Mouse (Mus musculus): ENCODE data around the gene Arhgef3.

Arhgef3 gene

DNA sequence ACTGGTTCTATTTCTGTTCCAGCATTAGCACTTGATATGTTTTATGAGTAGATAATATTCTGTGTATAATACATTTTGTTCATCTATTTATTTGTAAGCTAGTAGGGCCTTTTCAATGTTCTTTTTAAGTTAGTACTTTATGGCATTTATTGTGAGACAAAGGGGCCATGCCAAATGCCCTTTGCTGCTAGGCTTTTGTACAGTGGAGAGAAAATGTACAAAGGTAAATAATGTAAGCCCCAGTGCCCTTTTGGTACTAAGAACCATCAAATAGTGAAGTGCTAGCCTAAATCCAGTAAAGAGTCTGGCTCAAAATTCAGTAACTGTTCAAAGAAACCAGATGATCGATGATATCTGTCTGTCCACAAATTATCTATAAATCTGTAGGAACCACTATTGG is 307.6 kb downstream of the Arhgef3 start:
- DNase-seq (ENCODE audit: low spot score): no peak

DNA sequence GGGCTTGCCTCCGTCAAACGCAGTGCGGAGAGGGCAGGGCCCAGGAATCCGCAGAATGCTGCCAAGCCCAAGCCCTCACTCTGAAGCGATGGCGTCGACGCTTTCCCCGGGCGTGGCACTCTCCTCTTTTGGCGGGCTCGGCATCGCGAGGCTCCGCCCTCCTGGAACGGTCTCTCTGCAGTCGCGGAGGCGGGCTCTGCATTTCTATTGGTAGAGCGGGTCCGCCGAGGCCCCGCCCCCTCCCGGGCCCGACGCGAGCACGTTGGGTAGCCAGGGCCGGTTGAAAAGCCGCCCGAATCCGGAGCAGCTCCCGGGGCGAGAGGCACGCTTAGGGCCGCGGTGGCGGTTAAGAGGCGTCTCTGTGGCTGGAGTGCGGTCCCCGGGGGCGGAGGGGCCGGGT is 313.9 kb downstream of the Arhgef3 start, which contains the start of gene Fam208a:
Fam208a (plus strand) TSS at position 262 of the 400 bp plus-strand sequence.
- peak; percentile 90 for DNase-seq (ENCODE audit: low spot score)

DNA sequence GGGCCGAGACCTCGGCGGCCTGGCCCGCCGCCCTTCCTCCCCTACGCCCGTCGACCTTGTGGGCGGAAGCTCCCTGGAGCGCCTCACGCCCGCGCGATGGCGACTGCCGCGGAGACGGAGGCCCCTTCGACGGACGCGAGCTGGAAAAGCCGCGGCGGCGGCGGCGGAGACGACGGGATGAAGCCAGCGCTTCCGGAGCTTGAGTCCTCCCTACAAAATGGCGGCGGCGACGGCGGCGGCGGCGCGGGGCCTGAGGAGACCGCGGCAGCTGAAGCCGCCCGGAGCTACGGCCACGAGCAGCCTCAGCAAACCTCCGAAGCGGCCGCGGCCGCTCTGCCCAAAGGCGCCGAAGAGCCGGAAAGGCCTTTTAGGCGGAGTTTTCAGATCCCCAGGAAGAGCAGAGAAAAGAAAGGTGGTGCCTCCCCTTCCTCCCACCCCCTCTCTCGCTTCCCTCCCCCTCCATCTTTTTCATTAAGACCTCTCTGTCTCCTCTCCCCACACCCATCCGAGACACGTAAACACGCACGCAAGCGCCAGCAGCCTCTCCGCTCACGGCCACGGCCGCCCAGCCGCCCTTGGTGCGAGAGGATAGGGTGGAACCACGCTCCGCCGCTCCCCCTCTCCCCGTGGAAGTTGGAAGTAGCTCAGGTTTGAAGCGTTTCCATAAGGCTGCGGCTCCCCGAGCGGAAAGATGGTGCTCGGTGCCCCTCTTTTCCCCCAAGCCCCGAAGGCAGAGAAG is 314.4 kb downstream of the Arhgef3 start:
- DNase-seq (ENCODE audit: low spot score): peak; percentile 84

DNA sequence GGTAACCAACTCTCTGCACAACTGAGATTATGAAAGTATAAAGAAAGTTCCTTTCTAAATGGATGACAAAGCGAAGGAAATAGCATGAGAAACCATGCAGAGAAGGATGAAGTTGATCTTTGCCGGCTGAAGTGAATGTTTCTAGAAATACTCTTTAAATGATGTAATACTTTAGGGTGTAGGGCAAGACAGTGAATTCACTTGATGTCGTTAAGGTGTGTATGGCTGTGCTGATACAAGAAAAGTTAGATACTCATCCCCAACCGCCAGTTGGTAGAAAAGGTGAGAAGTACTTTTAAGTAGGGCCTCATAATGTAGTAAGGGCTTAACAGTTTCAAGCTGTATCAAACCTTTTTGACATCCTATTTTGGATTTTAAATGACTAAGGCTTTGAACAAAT is 315.6 kb downstream of the Arhgef3 start:
- no peak for DNase-seq (ENCODE audit: low spot score)

DNA sequence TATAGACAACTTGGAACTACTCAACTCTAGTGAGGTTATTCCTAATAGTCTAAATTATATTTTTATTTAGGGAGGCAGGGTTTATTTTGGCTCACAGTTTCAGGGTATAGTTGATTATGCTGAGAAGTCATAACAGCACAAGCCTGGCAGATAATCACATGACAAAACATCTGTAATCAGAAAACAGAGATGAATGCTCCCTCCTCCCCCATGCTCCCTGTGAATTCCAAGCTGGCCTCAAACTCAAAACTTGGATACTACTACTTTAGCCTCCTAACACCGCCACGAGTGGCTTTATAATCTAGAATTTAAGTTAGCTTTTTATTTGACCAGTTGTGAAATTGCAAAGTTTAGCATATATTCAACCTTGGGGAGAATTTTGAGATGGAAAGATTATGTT is 317.4 kb downstream of the Arhgef3 start:
- no peak for DNase-seq (ENCODE audit: low spot score)

DNA sequence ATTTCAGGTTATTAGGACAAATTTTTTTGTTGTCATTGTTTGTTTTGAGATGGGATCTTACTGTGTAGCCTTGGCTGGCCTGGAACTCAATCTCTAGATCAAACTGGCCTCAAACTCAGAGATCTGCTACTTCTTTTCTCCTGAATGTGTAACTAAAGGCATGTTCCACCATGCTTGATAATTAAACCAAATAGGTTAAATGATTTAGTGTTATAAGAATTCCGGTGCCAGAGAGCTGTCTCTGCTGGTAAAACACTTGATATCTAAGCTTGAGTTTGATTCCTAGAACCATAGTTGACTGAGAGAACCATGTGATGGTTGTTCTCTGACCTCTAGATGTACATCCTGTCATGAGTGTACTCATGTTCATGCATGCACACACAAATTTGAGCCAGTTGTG is 321.4 kb downstream of the Arhgef3 start:
- DNase-seq (ENCODE audit: low spot score): no peak

DNA sequence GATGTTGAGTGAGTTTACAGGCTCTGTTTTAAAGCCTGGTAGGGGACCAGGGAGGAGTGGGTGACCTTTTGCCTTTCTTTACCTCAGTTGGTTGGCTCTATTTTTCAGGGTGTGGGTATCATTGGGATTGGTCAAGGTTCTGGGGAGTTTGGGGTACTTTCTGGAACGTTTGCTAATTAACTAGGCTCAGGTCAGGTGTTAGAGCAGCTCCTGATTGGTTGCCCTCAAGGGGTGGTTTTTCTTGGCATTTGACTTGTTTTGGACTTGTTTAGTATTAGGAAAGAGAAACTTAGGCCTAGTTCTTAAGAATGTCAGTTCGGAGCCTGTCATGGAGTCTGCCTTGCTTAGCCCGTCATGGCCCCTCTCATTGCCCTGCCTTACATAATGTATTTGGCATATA is 322.1 kb downstream of the Arhgef3 start:
- DNase-seq (ENCODE audit: low spot score): no peak

DNA sequence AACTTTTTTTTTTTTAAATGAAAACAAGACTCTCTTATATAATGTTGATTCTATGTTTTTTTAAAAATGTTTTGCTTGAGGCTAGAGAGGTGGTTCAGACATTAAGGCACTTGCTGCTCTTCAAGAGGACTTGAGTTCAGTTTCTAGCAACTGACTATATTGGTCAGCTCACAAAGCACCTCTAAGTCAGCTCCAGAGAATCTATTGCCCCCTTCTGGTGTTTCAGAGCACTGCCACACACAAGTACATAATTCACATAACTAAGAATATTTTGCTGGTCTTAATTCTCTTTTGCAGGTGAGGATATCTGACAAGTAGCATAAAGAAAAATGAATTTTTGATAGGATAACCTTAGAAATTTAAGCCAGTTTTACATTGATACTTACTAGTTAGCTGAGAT is 326.2 kb downstream of the Arhgef3 start:
- DNase-seq (ENCODE audit: low spot score): no peak

DNA sequence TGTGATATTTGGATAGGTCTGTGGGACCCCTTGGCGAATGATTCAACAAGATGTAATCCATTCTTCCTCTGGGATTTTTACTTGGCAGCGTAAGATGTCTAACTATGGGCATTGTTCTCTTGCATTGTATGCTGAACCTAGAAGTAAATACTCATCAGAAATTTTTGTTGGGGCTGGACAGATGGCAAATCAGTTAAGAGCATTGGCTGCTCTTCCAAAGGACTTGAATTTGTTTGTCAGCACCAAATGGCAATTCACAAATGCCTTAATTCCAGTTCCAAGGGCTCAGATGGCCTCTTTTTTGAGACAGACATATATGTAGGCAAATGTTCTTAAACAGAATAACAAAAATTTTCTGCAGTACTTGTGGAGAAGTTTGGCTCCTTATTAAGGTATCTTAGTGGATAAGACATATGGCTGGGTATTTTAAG is 330.2 kb downstream of the Arhgef3 start:
- DNase-seq (ENCODE audit: low spot score): no peak

DNA sequence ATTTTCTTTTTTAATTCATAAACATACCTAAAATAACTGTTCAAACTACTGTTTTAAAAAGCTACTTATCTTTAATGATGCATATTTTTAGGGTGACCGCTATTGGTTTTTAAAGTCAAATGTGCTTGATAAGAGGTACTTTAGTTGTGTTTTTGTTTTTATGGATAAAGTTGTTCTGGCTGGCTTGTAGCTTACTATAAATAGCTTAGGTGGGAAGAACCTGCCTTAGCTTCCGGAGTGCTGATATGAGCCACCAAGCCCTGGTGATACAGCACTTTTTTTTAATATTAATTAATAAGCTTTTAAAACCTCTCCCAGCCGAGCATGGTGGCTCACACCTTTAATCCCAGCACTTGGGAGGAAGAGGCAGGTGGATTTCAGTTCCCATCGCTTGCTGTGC is 332.3 kb downstream of the Arhgef3 start:
- DNase-seq (ENCODE audit: low spot score): no peak

All from ovary, postnatal 36 days (tissue).